Mouse (Mus musculus): ENCODE data around the gene Usp31. TPM values are rescaled to one million over a fixed set of nuclear protein-coding genes. Genes with fewer than 3 reads are reported as not detected.
A peak's percentile ranks its signal among the peaks of the same experiment; 100 is the strongest.

Gene Usp31
- 3.5 TPM in 2 replicates for polyA plus RNA-seq (2015; fragmentation: Nextera tagmentation; extraction: Ambion mirVana)

- peak; percentile 99 for ATAC-seq (ENCODE audit: low FRiP score, low read depth)
- Histone ChIP-seq H3K4me1 (replicated peaks) (peaks cover 40% of the 10 kb centered on the region), H3K9ac (peak within 1 kb of the TSS; percentile 91), H3K4me3 (peak within 1 kb of the TSS; percentile 97), H3K4me2 (peak within 1 kb of the TSS; percentile 92), H3K27ac (replicated peaks) (peak within 1 kb of the TSS; percentile 96), H3K27me3 (no peaks in the 10 kb centered on the region), H3K36me3 (0 out of 2 replicates have a peak, but pooled peaks cover 2% of the 10 kb centered on the region), H3K9me3 (no peaks in the 10 kb centered on the region)
- WGBS, result under 1% methylated on average over 58 of the region's 82 CpGs
These were observed at the start of gene Usp31 for GRCm38 (mm10) chr7:121707073-121707667. TSS of gene Usp31 (minus strand) at chr7:121707253.

GRCm38 (mm10) chr7:121754748-121755147 lies 47.7 kb upstream of the Usp31 start:
- no peak overlapping the region for H3K9ac ChIP-seq
- 76% methylated on average over 8 of the region's 8 CpGs for WGBS
- no peaks in the 10 kb centered on the region for H3K9me3 ChIP-seq
- H3K4me1 ChIP-seq (replicated peaks), result no peaks in the 10 kb centered on the region
- no peak overlapping the region for H3K27ac ChIP-seq (replicated peaks)
- H3K27me3 ChIP-seq, result no peaks in the 10 kb centered on the region
- no peaks in the 10 kb centered on the region for H3K36me3 ChIP-seq
- H3K4me3 ChIP-seq, result no peak overlapping the region
- no peak overlapping the region for H3K4me2 ChIP-seq
- no peak for ATAC-seq (ENCODE audit: low FRiP score, low read depth)

- Histone ChIP-seq H3K4me2 (no peak overlapping the region), H3K9me3 (no peaks in the 10 kb centered on the region), H3K36me3 (no peaks in the 10 kb centered on the region), H3K27ac (replicated peaks) (no peak overlapping the region), H3K9ac (no peak overlapping the region), H3K4me3 (no peak overlapping the region), H3K27me3 (no peaks in the 10 kb centered on the region), H3K4me1 (replicated peaks) (no peaks in the 10 kb centered on the region)
- no peak for ATAC-seq (ENCODE audit: low FRiP score, low read depth)
- WGBS, result 90% methylated on average over 5 of the region's 5 CpGs
These were observed 43.2 kb upstream of the Usp31 start for GRCm38 (mm10) chr7:121750244-121750643.

- no peak overlapping the region for H3K9ac ChIP-seq
- no peak overlapping the region for H3K27ac ChIP-seq (replicated peaks)
- peaks cover 26% of the 10 kb centered on the region for H3K27me3 ChIP-seq
- no peak for ATAC-seq (ENCODE audit: low FRiP score, low read depth)
- H3K9me3 ChIP-seq, result no peaks in the 10 kb centered on the region
- WGBS, result 72% methylated on average over 29 of the region's 29 CpGs
- H3K4me1 ChIP-seq (replicated peaks), result peaks cover 12% of the 10 kb centered on the region
- no peak overlapping the region for H3K4me3 ChIP-seq
- H3K36me3 ChIP-seq, result no peaks in the 10 kb centered on the region
- no peak overlapping the region for H3K4me2 ChIP-seq
These were observed 30.7 kb upstream of the Usp31 start for GRCm38 (mm10) chr7:121737511-121738415.

- Histone ChIP-seq H3K27me3 (peaks cover 26% of the 10 kb centered on the region), H3K27ac (replicated peaks) (no peak within 1 kb of the TSS), H3K4me1 (replicated peaks) (peaks cover 12% of the 10 kb centered on the region), H3K9me3 (no peaks in the 10 kb centered on the region), H3K4me3 (peak within 1 kb of the TSS; percentile 43), H3K36me3 (no peaks in the 10 kb centered on the region), H3K9ac (peak within 1 kb of the TSS; percentile 24), H3K4me2 (peak within 1 kb of the TSS; percentile 82)
- 2% methylated on average over 38 of the region's 38 CpGs for WGBS
- ATAC-seq (ENCODE audit: low FRiP score, low read depth), result peak; percentile 92
These were observed 27.2 kb upstream of the Usp31 start, which contains the start of gene Scnn1g for GRCm38 (mm10) chr7:121734171-121734831. TSS of gene Scnn1g (plus strand) at chr7:121734479.

- Histone ChIP-seq H3K9me3 (no peaks in the 10 kb centered on the region), H3K4me2 (no peak overlapping the region), H3K36me3 (no peaks in the 10 kb centered on the region), H3K4me3 (no peak overlapping the region), H3K4me1 (replicated peaks) (peaks cover 11% of the 10 kb centered on the region), H3K9ac (no peak overlapping the region), H3K27ac (replicated peaks) (no peak overlapping the region), H3K27me3 (peaks cover 18% of the 10 kb centered on the region)
- 28% methylated on average over 5 of the region's 5 CpGs for WGBS
- no peak for ATAC-seq (ENCODE audit: low FRiP score, low read depth)
These were observed 23.2 kb upstream of the Usp31 start for GRCm38 (mm10) chr7:121730225-121730624.

GRCm38 (mm10) chr7:121717031-121717430 lies 10.0 kb upstream of the Usp31 start:
- no peaks in the 10 kb centered on the region for H3K9me3 ChIP-seq
- no peaks in the 10 kb centered on the region for H3K4me1 ChIP-seq (replicated peaks)
- H3K4me3 ChIP-seq, result no peak overlapping the region
- H3K36me3 ChIP-seq, result no peaks in the 10 kb centered on the region
- 77% methylated on average over 7 of the region's 7 CpGs for WGBS
- H3K27me3 ChIP-seq, result no peaks in the 10 kb centered on the region
- H3K9ac ChIP-seq, result no peak overlapping the region
- no peak overlapping the region for H3K27ac ChIP-seq (replicated peaks)
- no peak overlapping the region for H3K4me2 ChIP-seq
- no peak for ATAC-seq (ENCODE audit: low FRiP score, low read depth)

GRCm38 (mm10) chr7:121711171-121711570 lies 4.1 kb upstream of the Usp31 start:
- Histone ChIP-seq H3K4me3 (no peak overlapping the region), H3K36me3 (no peaks in the 10 kb centered on the region), H3K27me3 (no peaks in the 10 kb centered on the region), H3K9ac (no peak overlapping the region), H3K4me1 (replicated peaks) (peaks cover 1% of the 10 kb centered on the region), H3K4me2 (no peak overlapping the region), H3K9me3 (no peaks in the 10 kb centered on the region), H3K27ac (replicated peaks) (no peak overlapping the region)
- 47% methylated on average over 2 of the region's 2 CpGs for WGBS
- ATAC-seq (ENCODE audit: low FRiP score, low read depth), result no peak

GRCm38 (mm10) chr7:121706411-121707072 lies 511 bp downstream of the Usp31 start:
- Histone ChIP-seq H3K9ac (peak overlapping the region; percentile 91), H3K36me3 (0 out of 2 replicates have a peak, but pooled peaks cover 2% of the 10 kb centered on the region), H3K4me2 (peak overlapping the region; percentile 92), H3K4me1 (replicated peaks) (peaks cover 46% of the 10 kb centered on the region), H3K9me3 (no peaks in the 10 kb centered on the region), H3K27ac (replicated peaks) (peak overlapping the region; percentile 96), H3K4me3 (peak overlapping the region; percentile 97), H3K27me3 (no peaks in the 10 kb centered on the region)
- under 1% methylated on average over 74 of the region's 77 CpGs for WGBS
- peak; percentile 17 for ATAC-seq (ENCODE audit: low FRiP score, low read depth)

GRCm38 (mm10) chr7:121705051-121705450 lies 2.0 kb downstream of the Usp31 start:
- H3K4me2 ChIP-seq, result peak overlapping the region; percentile 92
- peak overlapping the region; percentile 97 for H3K4me3 ChIP-seq
- no peaks in the 10 kb centered on the region for H3K27me3 ChIP-seq
- H3K27ac ChIP-seq (replicated peaks), result no peak overlapping the region
- no peak overlapping the region for H3K9ac ChIP-seq
- H3K4me1 ChIP-seq (replicated peaks), result peaks cover 47% of the 10 kb centered on the region
- 0 out of 2 replicates have a peak, but pooled peaks cover 2% of the 10 kb centered on the region for H3K36me3 ChIP-seq
- WGBS, result 88% methylated on average over 2 of the region's 2 CpGs
- no peak for ATAC-seq (ENCODE audit: low FRiP score, low read depth)
- no peaks in the 10 kb centered on the region for H3K9me3 ChIP-seq

GRCm38 (mm10) chr7:121701983-121702382 lies 5.1 kb downstream of the Usp31 start:
- WGBS, result 60% methylated on average over 6 of the region's 6 CpGs
- Histone ChIP-seq H3K4me2 (no peak overlapping the region), H3K27me3 (no peaks in the 10 kb centered on the region), H3K9me3 (no peaks in the 10 kb centered on the region), H3K9ac (no peak overlapping the region), H3K36me3 (0 out of 2 replicates have a peak, but pooled peaks cover 2% of the 10 kb centered on the region), H3K4me1 (replicated peaks) (peaks cover 51% of the 10 kb centered on the region), H3K27ac (replicated peaks) (no peak overlapping the region), H3K4me3 (no peak overlapping the region)
- ATAC-seq (ENCODE audit: low FRiP score, low read depth), result no peak

All from hindbrain, embryonic 15.5 days (tissue).